Mouse (Mus musculus): ENCODE measurements around the gene Olfr303.

GRCm38 (mm10) chr7:86385769-86386168 is 11.8 kb downstream of the Olfr303 start:
- TF ChIP-seq CTCF (IDR thresholded peaks at IDR 0.05; ENCODE audit: low read depth, low read length) (no peak), POLR2A (IDR thresholded peaks at IDR 0.05; ENCODE audit: insufficient read depth, low read length) (no peak)

All from ES-Bruce4 (cell line).